Mouse (Mus musculus) liver, embryonic 15.5 days (tissue): ENCODE data around the gene Fntb. TPM values are rescaled to one million over a fixed set of nuclear protein-coding genes. Genes with fewer than 3 reads are reported as not detected.

Experiments used
- ATAC-seq: fragments of 200-750 bp; cut with Nextera tagmentation; 2 replicates; pipeline ENCODE4 v1.8.0; 2017; ENCODE audit warnings: moderate number of reproducible peaks, mild to moderate bottlenecking, moderate library complexity; ENCODE audit not compliant: insufficient read depth
- H3K27ac ChIP-seq: fragments of 300-500 bp; sonication (generic); replicated peaks from 2 replicates; pipeline ENCODE4 v1.5.1; 2015; ENCODE audit warnings: mild to moderate bottlenecking, inconsistent platforms
- H3K27me3 ChIP-seq: fragments of 300-500 bp; sonication (generic); 2 replicates; pipeline ENCODE4 v1.6.1; 2015; ENCODE audit warnings: mild to moderate bottlenecking, inconsistent platforms
- H3K36me3 ChIP-seq: fragments of 300-500 bp; sonication (generic); replicated peaks from 2 replicates; pipeline ENCODE4 v1.6.1; 2015; ENCODE audit warnings: moderate library complexity, mild to moderate bottlenecking, inconsistent platforms
- H3K4me1 ChIP-seq: fragments of 300-500 bp; sonication (generic); replicated peaks from 2 replicates; pipeline ENCODE4 v1.6.1; 2015; ENCODE audit warnings: inconsistent platforms
- H3K4me2 ChIP-seq: fragments of 300-500 bp; sonication (generic); 2 replicates; pipeline ENCODE4 v1.6.1; 2015; ENCODE audit warnings: moderate library complexity, mild to moderate bottlenecking, inconsistent platforms
- H3K4me3 ChIP-seq: fragments of 300-500 bp; sonication (generic); replicated peaks from 2 replicates; pipeline ENCODE4 v1.5.1; 2015; ENCODE audit warnings: mild to moderate bottlenecking, inconsistent platforms
- H3K9ac ChIP-seq: fragments of 300-500 bp; sonication (generic); 2 replicates; pipeline ENCODE4 v1.6.1; 2015; ENCODE audit warnings: moderate library complexity, mild to moderate bottlenecking, inconsistent platforms
- H3K9me3 ChIP-seq: fragments of 300-500 bp; sonication (generic); replicated peaks from 2 replicates; pipeline ENCODE4 v1.6.1; 2016; ENCODE audit warnings: inconsistent platforms
- WGBS: fragments of 180-500 bp; shearing (Covaris S2); methylation state at CpG from one replicate; pipeline ENCODE4 v1.1.7; 2015; ENCODE audit warnings: mixed read lengths; ENCODE audit not compliant: insufficient replicate concordance; 5-methylcytosine and 5-hydroxymethylcytosine counted together
- polyA plus RNA-seq: library from polyadenylated mRNA; unstranded; fragments of >200 nt; fragmentation: Nextera tagmentation; extraction: Ambion mirVana; gene quantifications from 2 replicates; pipeline ENCODE4 v1.2.1, GENCODE M21; 2015

Fntb gene
- 25.2 and 25.3 TPM in 2 replicates for polyA plus RNA-seq

DNA sequence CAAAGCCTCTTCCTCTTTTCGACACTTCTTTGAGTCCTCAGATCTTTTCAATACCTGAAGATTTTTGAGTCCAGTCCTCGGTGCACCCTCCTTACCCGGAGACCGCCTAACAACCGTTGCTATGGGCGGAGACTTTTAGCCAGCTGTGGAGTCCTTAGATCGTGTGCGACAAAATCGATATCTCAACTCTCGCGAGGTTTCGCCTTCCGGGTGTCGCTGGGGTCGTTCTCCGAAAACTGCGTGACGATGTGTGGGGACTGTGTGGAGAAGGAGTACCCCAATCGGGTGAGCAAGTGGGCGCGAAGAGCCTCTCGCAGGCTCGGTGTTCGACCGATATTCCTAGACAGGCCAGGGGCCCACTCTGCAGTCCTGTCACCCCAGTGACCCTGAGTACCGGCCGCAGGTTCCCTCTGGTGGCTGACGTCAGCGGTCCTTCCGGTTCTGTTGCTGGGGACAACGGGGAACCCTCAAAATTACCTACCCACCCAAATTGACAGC lies at the start of gene Fntb, which contains the start of gene Churc1:
Fntb (plus strand) TSS at position 236 of the 498 bp plus-strand sequence.
Churc1 (plus strand) TSS at position 185 of the 498 bp plus-strand sequence.
- Histone ChIP-seq H3K4me3 (peak within 1 kb of the TSS; percentile 80), H3K9me3 (no peaks in the 10 kb centered on the region), H3K4me1 (peaks cover 17% of the 10 kb centered on the region), H3K27me3 (no peaks in the 10 kb centered on the region), H3K4me2 (peak within 1 kb of the TSS; percentile 77), H3K36me3 (no peaks in the 10 kb centered on the region), H3K27ac (peak within 1 kb of the TSS; percentile 88), H3K9ac (peak within 1 kb of the TSS; percentile 78)
- 0% methylated on average over 31 of the region's 31 CpGs for WGBS
- peak; percentile 99 for ATAC-seq

GRCm38 (mm10) chr12:76718384-76718783 lies 47.0 kb upstream of the Fntb start:
- Histone ChIP-seq H3K36me3 (no peaks in the 10 kb centered on the region), H3K4me3 (no peak overlapping the region), H3K9me3 (no peaks in the 10 kb centered on the region), H3K4me2 (no peak overlapping the region), H3K9ac (no peak overlapping the region), H3K27me3 (peaks cover 19% of the 10 kb centered on the region), H3K4me1 (peaks cover 26% of the 10 kb centered on the region), H3K27ac (no peak overlapping the region)
- ATAC-seq: peak; percentile 65
- 69% methylated on average over 4 of the region's 4 CpGs for WGBS

DNA sequence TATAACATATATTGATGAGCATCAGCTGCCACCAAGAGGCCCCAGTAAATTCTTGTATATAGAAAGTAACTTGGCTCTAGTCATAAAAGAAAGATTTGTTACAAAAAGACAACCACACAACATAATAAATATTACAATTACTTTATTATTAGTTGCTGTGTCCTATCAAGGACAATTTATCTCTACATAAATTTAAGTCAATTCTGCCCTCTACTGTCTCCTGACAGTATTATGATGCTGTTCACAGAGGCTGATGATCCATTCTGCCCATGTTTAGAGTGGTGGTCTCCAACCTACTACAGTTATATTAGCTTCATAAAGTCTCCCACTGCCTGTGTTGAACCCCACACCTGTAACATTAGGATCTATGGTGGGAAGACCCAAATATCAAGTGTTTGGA lies 44.8 kb upstream of the Fntb start:
- Histone ChIP-seq H3K27me3 (peaks cover 9% of the 10 kb centered on the region), H3K4me3 (no peak overlapping the region), H3K27ac (no peak overlapping the region), H3K4me1 (peaks cover 21% of the 10 kb centered on the region), H3K9ac (no peak overlapping the region), H3K9me3 (no peaks in the 10 kb centered on the region), H3K4me2 (no peak overlapping the region), H3K36me3 (no peaks in the 10 kb centered on the region)
- ATAC-seq: no peak

DNA sequence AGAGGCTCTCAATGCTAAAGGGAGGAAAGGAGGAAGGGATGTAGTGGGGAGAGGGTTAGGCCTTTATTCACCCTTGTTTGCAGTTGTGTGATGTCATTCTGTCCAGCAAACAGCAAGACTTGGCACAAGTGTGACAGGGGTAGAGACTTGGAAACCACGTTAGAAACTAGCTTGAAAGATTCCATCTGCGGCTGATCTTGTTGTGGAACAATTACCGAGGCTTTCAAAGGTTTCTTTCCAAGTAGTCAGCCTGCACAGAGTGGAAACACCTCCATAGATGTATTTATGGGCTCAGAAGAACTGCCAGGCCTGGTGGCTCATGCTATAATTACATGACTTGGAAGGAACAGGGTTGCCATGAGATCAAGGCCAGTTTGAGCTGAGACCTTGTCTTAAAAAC lies 43.4 kb upstream of the Fntb start:
- ATAC-seq: no peak
- 65% methylated on average over 3 of the region's 3 CpGs for WGBS
- H3K4me2 ChIP-seq: no peak overlapping the region

GRCm38 (mm10) chr12:76727955-76728354 lies 37.4 kb upstream of the Fntb start:
- Histone ChIP-seq H3K36me3 (no peaks in the 10 kb centered on the region), H3K27ac (no peak overlapping the region), H3K27me3 (peaks cover 31% of the 10 kb centered on the region), H3K9ac (no peak overlapping the region), H3K4me2 (no peak overlapping the region), H3K4me1 (no peaks in the 10 kb centered on the region), H3K9me3 (no peaks in the 10 kb centered on the region), H3K4me3 (no peak overlapping the region)
- WGBS: 63% methylated on average over 4 of the region's 4 CpGs
- no peak for ATAC-seq

More for the DNA sequence above, 43.4 kb upstream of the Fntb start:
- no peak overlapping the region for H3K27ac ChIP-seq
- no peaks in the 10 kb centered on the region for H3K36me3 ChIP-seq
- H3K9me3 ChIP-seq: no peaks in the 10 kb centered on the region
- H3K27me3 ChIP-seq: peaks cover 4% of the 10 kb centered on the region
- no peak overlapping the region for H3K4me3 ChIP-seq
- H3K4me1 ChIP-seq: peaks cover 21% of the 10 kb centered on the region
- H3K9ac ChIP-seq: no peak overlapping the region

- no peaks in the 10 kb centered on the region for H3K36me3 ChIP-seq
- H3K4me1 ChIP-seq: no peaks in the 10 kb centered on the region
- H3K27me3 ChIP-seq: peaks cover 22% of the 10 kb centered on the region
- no peak overlapping the region for H3K4me3 ChIP-seq
- H3K4me2 ChIP-seq: no peak overlapping the region
- H3K27ac ChIP-seq: no peak overlapping the region
- no peaks in the 10 kb centered on the region for H3K9me3 ChIP-seq
- no peak for ATAC-seq
- WGBS: 75% methylated on average over 16 of the region's 16 CpGs
- H3K9ac ChIP-seq: no peak overlapping the region
Observed at GRCm38 (mm10) chr12:76750866-76751459, 14.4 kb upstream of the Fntb start.

DNA sequence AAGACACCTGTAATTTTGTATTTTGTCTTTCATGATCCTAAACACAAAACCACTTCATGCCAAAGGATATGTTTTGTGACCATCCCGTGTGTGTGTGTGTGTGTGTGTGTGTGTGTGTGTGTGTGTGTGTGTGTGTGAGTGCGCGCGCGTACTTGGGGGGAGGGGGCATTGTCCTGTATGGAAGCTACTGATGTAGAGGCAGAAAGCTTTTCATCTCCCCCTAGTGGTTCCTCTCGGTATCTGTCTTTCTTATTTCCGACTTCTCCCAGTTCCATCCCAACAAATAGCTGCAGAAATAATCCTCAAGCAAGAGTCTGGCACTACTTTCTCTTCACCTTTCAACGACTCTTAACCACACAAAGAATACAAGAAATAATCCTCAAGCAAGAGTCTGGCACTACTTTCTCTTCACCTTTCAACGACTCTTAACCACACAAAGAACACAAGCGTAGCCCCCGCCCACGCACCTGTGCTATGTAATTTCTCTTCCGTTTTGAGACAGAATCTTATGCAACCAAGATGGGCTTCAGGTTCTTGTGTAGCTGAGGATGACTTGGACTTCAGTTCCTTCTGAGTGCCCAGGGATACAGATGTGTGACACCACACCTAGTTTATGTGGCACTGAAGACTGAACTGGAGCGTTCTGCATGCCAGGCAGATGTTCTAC lies 12.6 kb upstream of the Fntb start:
- no peak for ATAC-seq
- H3K4me3 ChIP-seq: no peak overlapping the region
- H3K4me1 ChIP-seq: no peaks in the 10 kb centered on the region
- no peak overlapping the region for H3K9ac ChIP-seq
- no peak overlapping the region for H3K4me2 ChIP-seq
- H3K27ac ChIP-seq: no peak overlapping the region
- no peaks in the 10 kb centered on the region for H3K36me3 ChIP-seq
- H3K9me3 ChIP-seq: no peaks in the 10 kb centered on the region
- H3K27me3 ChIP-seq: peaks cover 22% of the 10 kb centered on the region
- 41% methylated on average over 14 of the region's 14 CpGs for WGBS

- H3K36me3 ChIP-seq: no peaks in the 10 kb centered on the region
- H3K9ac ChIP-seq: peak overlapping the region; percentile 78
- H3K9me3 ChIP-seq: no peaks in the 10 kb centered on the region
- H3K27me3 ChIP-seq: no peaks in the 10 kb centered on the region
- 32% methylated on average over 20 of the region's 20 CpGs for WGBS
- H3K4me2 ChIP-seq: peak overlapping the region; percentile 77
- H3K4me1 ChIP-seq: peaks cover 17% of the 10 kb centered on the region
- peak overlapping the region; percentile 80 for H3K4me3 ChIP-seq
- peak overlapping the region; percentile 88 for H3K27ac ChIP-seq
- peak; percentile 2; the same call in 1 of the 2 replicates for ATAC-seq
Observed at GRCm38 (mm10) chr12:76765901-76766630, 677 bp downstream of the Fntb start.

GRCm38 (mm10) chr12:76770841-76771500 lies 5.6 kb downstream of the Fntb start:
- no peak overlapping the region for H3K4me2 ChIP-seq
- no peak overlapping the region for H3K9ac ChIP-seq
- no peaks in the 10 kb centered on the region for H3K27me3 ChIP-seq
- ATAC-seq: no peak
- no peaks in the 10 kb centered on the region for H3K9me3 ChIP-seq
- H3K27ac ChIP-seq: no peak overlapping the region
- WGBS: 75% methylated on average over 5 of the region's 5 CpGs
- H3K36me3 ChIP-seq: 0 out of 2 replicates have a peak, but pooled peaks cover 2% of the 10 kb centered on the region
- peaks cover 12% of the 10 kb centered on the region for H3K4me1 ChIP-seq
- H3K4me3 ChIP-seq: no peak overlapping the region

- peaks cover 6% of the 10 kb centered on the region for H3K4me1 ChIP-seq
- no peak overlapping the region for H3K4me3 ChIP-seq
- no peak overlapping the region for H3K27ac ChIP-seq
- no peaks in the 10 kb centered on the region for H3K9me3 ChIP-seq
- H3K9ac ChIP-seq: no peak overlapping the region
- H3K4me2 ChIP-seq: no peak overlapping the region
- 78% methylated on average over 5 of the region's 5 CpGs for WGBS
- H3K36me3 ChIP-seq: 0 out of 2 replicates have a peak, but pooled peaks cover 4% of the 10 kb centered on the region
- no peaks in the 10 kb centered on the region for H3K27me3 ChIP-seq
- no peak for ATAC-seq
Observed at GRCm38 (mm10) chr12:76771540-76771939, 6.2 kb downstream of the Fntb start.
